10 mouse cellular contexts compared by ENCODE assay signal in genomic region chr1:134343567-134343966, GRCm38 (mm10). TPM values are rescaled to one million over a fixed set of nuclear protein-coding genes. Genes with fewer than 3 reads are reported as not detected.
DNase-seq lines count a peak whose midpoint lies in the region; ATAC-seq and TF ChIP-seq lines count a peak whose summit lies in the region.
"Had no signal": no experiment of that assay in that cellular context is flagged by ENCODE, and none has a peak within 500 bp of the region (broad histone marks: within the 10 kb centered on the region; RNA-seq: fewer than 3 reads in every experiment).

No protein-coding gene starts in this region.

- no peak overlapping the region for H3K27ac ChIP-seq in liver, embryonic 12.5 days
- peak overlapping the region; percentile 79 for H3K27ac ChIP-seq in hindbrain, embryonic 16.5 days (ENCODE audit: low read depth, low read length)
- H3K27ac ChIP-seq in neural tube, embryonic 15.5 days (replicated peaks): peak overlapping the region; percentile 82
- H3K27ac ChIP-seq in gastrocnemius, adult 2 months: no peak overlapping the region

- peaks cover 22% of the 10 kb centered on the region for H3K27me3 ChIP-seq in liver, embryonic 12.5 days (replicated peaks)
- H3K27me3 ChIP-seq in hindbrain, embryonic 16.5 days (replicated peaks; ENCODE audit: control insufficient read depth, insufficient read depth, low read length): no peaks in the 10 kb centered on the region
- H3K27me3 ChIP-seq in neural tube, embryonic 15.5 days (replicated peaks): no peaks in the 10 kb centered on the region

- no peaks in the 10 kb centered on the region for H3K9me3 ChIP-seq in liver, embryonic 12.5 days (replicated peaks)
- H3K9me3 ChIP-seq in hindbrain, embryonic 16.5 days (ENCODE audit: control insufficient read depth, low read length): no peaks in the 10 kb centered on the region
- no peaks in the 10 kb centered on the region for H3K9me3 ChIP-seq in neural tube, embryonic 15.5 days (replicated peaks)

- ATAC-seq in liver, embryonic 12.5 days: no peak
- peak; percentile 50 for ATAC-seq in hindbrain, embryonic 16.5 days
- ATAC-seq in neural tube, embryonic 15.5 days (ENCODE audit: low FRiP score): peak; percentile 40

- H3K4me1 ChIP-seq in liver, embryonic 12.5 days: peaks cover 16% of the 10 kb centered on the region
- H3K4me1 ChIP-seq in hindbrain, embryonic 16.5 days (ENCODE audit: control insufficient read depth, insufficient read depth, low read depth, low read length): peaks cover 12% of the 10 kb centered on the region
- H3K4me1 ChIP-seq in neural tube, embryonic 15.5 days: peaks cover 24% of the 10 kb centered on the region

- H3K4me2 ChIP-seq in liver, embryonic 12.5 days: peak overlapping the region; percentile 74
- peak overlapping the region; percentile 70 for H3K4me2 ChIP-seq in hindbrain, embryonic 16.5 days (ENCODE audit: low read length)
- H3K4me2 ChIP-seq in neural tube, embryonic 15.5 days: peak overlapping the region; percentile 79

- no peak for TF ChIP-seq CTCF in gastrocnemius, adult 2 months (IDR thresholded peaks at IDR 0.05)

- intact Hi-C loops in gastrocnemius, adult 2 months (cut with DNase I): no loop called here

- peak overlapping the region; percentile 48; the same call in 1 of the 2 replicates for H3K4me3 ChIP-seq in liver, embryonic 12.5 days
- peak overlapping the region; percentile 54 for H3K4me3 ChIP-seq in hindbrain, embryonic 16.5 days (ENCODE audit: low read length)
- peak overlapping the region; percentile 58 for H3K4me3 ChIP-seq in neural tube, embryonic 15.5 days (replicated peaks)
- no peak overlapping the region for H3K4me3 ChIP-seq in gastrocnemius, adult 2 months

- 9% methylated on average over 2 of the region's 2 CpGs for WGBS in liver, embryonic 12.5 days (ENCODE audit: insufficient replicate concordance)
- WGBS in hindbrain, embryonic 16.5 days: 0% methylated on average over 2 of the region's 2 CpGs
- 5% methylated on average over 2 of the region's 2 CpGs for WGBS in neural tube, embryonic 15.5 days

- H3K9ac ChIP-seq in liver, embryonic 12.5 days: no peak overlapping the region
- H3K9ac ChIP-seq in hindbrain, embryonic 16.5 days (ENCODE audit: low read depth, low read length): peak overlapping the region; percentile 70
- H3K9ac ChIP-seq in neural tube, embryonic 15.5 days (replicated peaks): peak overlapping the region; percentile 78

- no peak for DNase-seq in liver
- peak; percentile 70 to 73 for DNase-seq in cerebellum, postnatal 25 days
- DNase-seq in thymus, postnatal 14 days: no peak
- DNase-seq in adrenal gland, adult 2 months: no peak
- no peak for DNase-seq in gastrocnemius, adult 2 months
- DNase-seq: kidney, adult 8-10 months had no signal

- H3K36me3 ChIP-seq in liver, embryonic 12.5 days: peaks cover 26% of the 10 kb centered on the region
- H3K36me3 ChIP-seq in hindbrain, embryonic 16.5 days (ENCODE audit: control insufficient read depth, insufficient read depth, low read length): peaks cover 11% of the 10 kb centered on the region
- H3K36me3 ChIP-seq in neural tube, embryonic 15.5 days: peaks cover 22% of the 10 kb centered on the region

RNA-seq across cellular contexts. Expression of gene Ppfia4, which starts 10.8 kb away (rescaled TPM):
- polyA plus RNA-seq in liver, embryonic 12.5 days (2016; fragmentation: Nextera tagmentation; extraction: Ambion mirVana): 1.5 TPM in 2 replicates
- 32.0 and 34.0 TPM in 2 replicates for polyA plus RNA-seq in hindbrain, embryonic 16.5 days (2015; fragmentation: Nextera tagmentation; extraction: Ambion mirVana)
- 29.1 and 31.6 TPM in 2 replicates for polyA plus RNA-seq in neural tube, embryonic 15.5 days (2015; fragmentation: Nextera tagmentation; extraction: Ambion mirVana)
- total RNA-seq in adrenal gland, adult 2 months (2021): 1 to 10 TPM in 1 of 2 experiments, under 1 TPM in 1; 0.86 to 1.5 TPM
- polyA plus RNA-seq in adrenal gland, adult 2 months (2012; rRNA removed): 6.8 and 8.0 TPM in 2 replicates
- total RNA-seq in gastrocnemius, adult 2 months (2021): under 1 TPM; 0.42 to 0.46 TPM

RNA-seq across cellular contexts. Expression of gene Tmem183a, which starts 18.2 kb away (rescaled TPM):
- 62.9 and 69.7 TPM in 2 replicates for polyA plus RNA-seq in liver, embryonic 12.5 days (2016; fragmentation: Nextera tagmentation; extraction: Ambion mirVana)
- 132 TPM in 2 replicates for polyA plus RNA-seq in hindbrain, embryonic 16.5 days (2015; fragmentation: Nextera tagmentation; extraction: Ambion mirVana)
- polyA plus RNA-seq in neural tube, embryonic 15.5 days (2015; fragmentation: Nextera tagmentation; extraction: Ambion mirVana): 110 and 112 TPM in 2 replicates
- 10 to 100 TPM; 50.0 to 55.4 TPM for total RNA-seq in adrenal gland, adult 2 months (2021)
- 37.4 and 40.7 TPM in 2 replicates for polyA plus RNA-seq in adrenal gland, adult 2 months (2012; rRNA removed)
- total RNA-seq in gastrocnemius, adult 2 months (2021): 10 to 100 TPM; 12.3 to 12.4 TPM

RNA-seq across cellular contexts. Expression of gene 4933406M09Rik, which starts 42.2 kb away (rescaled TPM):
- not detected in 2 replicates for polyA plus RNA-seq in liver, embryonic 12.5 days (2016; fragmentation: Nextera tagmentation; extraction: Ambion mirVana)
- 0.09 TPM in 1 of 2 replicates, not detected in the other for polyA plus RNA-seq in hindbrain, embryonic 16.5 days (2015; fragmentation: Nextera tagmentation; extraction: Ambion mirVana)
- not detected in 2 replicates for polyA plus RNA-seq in neural tube, embryonic 15.5 days (2015; fragmentation: Nextera tagmentation; extraction: Ambion mirVana)
- total RNA-seq in adrenal gland, adult 2 months (2021): not detected
- not detected in 2 replicates for polyA plus RNA-seq in adrenal gland, adult 2 months (2012; rRNA removed)
- total RNA-seq in gastrocnemius, adult 2 months (2021): not detected

RNA-seq across cellular contexts. Expression of gene Myog, which starts 53.8 kb away (rescaled TPM):
- 1.1 and 4.9 TPM in 2 replicates for polyA plus RNA-seq in liver, embryonic 12.5 days (2016; fragmentation: Nextera tagmentation; extraction: Ambion mirVana)
- polyA plus RNA-seq in hindbrain, embryonic 16.5 days (2015; fragmentation: Nextera tagmentation; extraction: Ambion mirVana): 6.4 TPM in 1 of 2 replicates, not detected in the other
- polyA plus RNA-seq in neural tube, embryonic 15.5 days (2015; fragmentation: Nextera tagmentation; extraction: Ambion mirVana): 7.1 and 9.9 TPM in 2 replicates
- not detected for total RNA-seq in adrenal gland, adult 2 months (2021)
- polyA plus RNA-seq in adrenal gland, adult 2 months (2012; rRNA removed): not detected in 2 replicates
- total RNA-seq in gastrocnemius, adult 2 months (2021): 10 to 100 TPM; 11.6 to 34.5 TPM
- total RNA-seq: neutrophil, adult 5-6 weeks had no signal

Comparison
In these comparisons a context has a peak if more than half of its experiments do, and no peak if none do; other contexts are left out.
1. H3K27ac ChIP-seq: peak in hindbrain, embryonic 16.5 days (single experiment) and neural tube, embryonic 15.5 days (single experiment); none in liver, embryonic 12.5 days (single experiment) and gastrocnemius, adult 2 months (single experiment).
2. DNase-seq: peak in cerebellum, postnatal 25 days (2 of 2); none in liver (single experiment), thymus, postnatal 14 days (single experiment), adrenal gland, adult 2 months (single experiment) and gastrocnemius, adult 2 months (single experiment).
3. Peak in every context shown above with its lines, with median percentiles within 50 percentile points of each other: H3K4me2 ChIP-seq.